Mouse (Mus musculus): Measurements from ENCODE around the gene Upp2. TPM values are rescaled to one million over a fixed set of nuclear protein-coding genes. Genes with fewer than 3 reads are reported as not detected.

Upp2 gene
- polyA plus RNA-seq, 1 experiment from 2014 or later = 5.2 TPM

DNA sequence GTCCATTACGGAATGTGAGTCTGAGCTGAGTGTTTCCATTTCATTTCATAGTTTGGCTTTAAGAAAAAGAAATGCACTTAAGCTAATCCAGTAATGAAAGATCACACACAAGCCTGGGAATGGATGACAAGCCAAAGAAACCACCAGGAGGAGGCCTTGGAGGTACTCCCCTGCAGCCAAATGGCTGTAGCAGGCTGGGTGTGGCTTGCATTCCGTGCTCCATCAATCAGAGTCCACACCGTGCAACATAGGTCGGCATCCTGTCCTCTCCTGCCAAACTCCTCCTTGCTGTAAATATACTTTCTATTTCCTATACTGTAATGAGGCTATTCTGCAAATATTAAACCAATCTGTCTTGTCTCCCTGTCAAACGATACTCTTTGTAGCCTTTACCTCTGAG, 143.1 kb downstream of the Upp2 start:
- H3K27ac ChIP-seq = no peak overlapping the region
- 81% methylated on average over 5 of the region's 5 CpGs for WGBS
- no peaks in the 10 kb centered on the region for H3K9me3 ChIP-seq
- H3K4me1 ChIP-seq (replicated peaks) = no peaks in the 10 kb centered on the region; the same call in 1 of the 2 replicates
- no peak overlapping the region for H3K4me3 ChIP-seq
- no peaks in the 10 kb centered on the region for H3K27me3 ChIP-seq (ENCODE audit: insufficient read depth, poor library complexity, severe bottlenecking)
- no peak for DNase-seq (ENCODE audit: low spot score)
- no peaks in the 10 kb centered on the region for H3K36me3 ChIP-seq

DNA sequence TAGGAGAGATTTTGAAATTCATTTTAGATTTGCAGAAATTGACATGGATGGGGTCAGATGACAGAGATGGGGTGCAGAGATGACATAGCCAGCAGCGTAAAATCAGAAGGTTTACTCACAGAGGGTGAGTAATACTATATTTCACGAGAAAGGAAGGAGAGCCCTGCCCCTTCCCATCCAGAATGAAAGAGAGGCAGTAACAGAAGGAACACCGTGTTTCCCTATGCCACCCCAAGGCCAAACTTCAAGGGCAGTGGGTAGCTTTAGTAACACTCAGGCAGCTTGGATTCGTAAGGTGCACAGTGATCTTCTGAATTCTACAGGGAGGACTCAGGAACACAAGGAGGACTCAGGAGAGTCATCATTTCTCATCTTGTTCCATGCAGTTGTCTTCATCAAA, 144.0 kb downstream of the Upp2 start:
- Histone ChIP-seq H3K27ac (no peak overlapping the region), H3K36me3 (no peaks in the 10 kb centered on the region), H3K4me1 (replicated peaks) (no peaks in the 10 kb centered on the region; the same call in 1 of the 2 replicates), H3K4me3 (no peak overlapping the region), H3K9me3 (no peaks in the 10 kb centered on the region), H3K27me3 (ENCODE audit: insufficient read depth, poor library complexity, severe bottlenecking) (no peaks in the 10 kb centered on the region)
- DNase-seq (ENCODE audit: low spot score) = no peak
- 88% methylated on average over 4 of the region's 4 CpGs for WGBS

DNA sequence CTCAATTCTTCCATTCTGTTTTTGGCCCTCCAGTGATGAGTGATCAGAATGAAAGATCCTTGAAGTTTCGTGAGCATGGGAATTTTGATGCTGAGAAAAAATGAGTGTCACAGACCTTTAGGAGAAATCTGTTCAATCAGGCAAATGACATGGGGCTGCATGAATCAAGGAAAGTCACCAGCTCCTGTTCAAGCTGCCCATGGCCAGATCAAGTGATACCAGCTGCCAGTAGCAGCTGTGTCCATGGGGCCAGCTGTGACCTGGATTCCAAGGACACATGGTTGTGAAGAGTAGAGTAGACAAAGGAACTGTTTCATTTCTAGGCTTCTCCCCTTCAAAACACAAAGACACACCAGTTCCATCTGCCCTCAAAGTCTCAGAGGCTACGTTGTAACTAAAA, 144.4 kb downstream of the Upp2 start:
- Histone ChIP-seq H3K4me3 (no peak overlapping the region), H3K36me3 (no peaks in the 10 kb centered on the region), H3K9me3 (no peaks in the 10 kb centered on the region), H3K4me1 (replicated peaks) (no peaks in the 10 kb centered on the region; the same call in 1 of the 2 replicates), H3K27me3 (ENCODE audit: insufficient read depth, poor library complexity, severe bottlenecking) (no peaks in the 10 kb centered on the region), H3K27ac (no peak overlapping the region)
- peak; percentile 18 for DNase-seq (ENCODE audit: low spot score)
- 80% methylated on average over 2 of the region's 2 CpGs for WGBS

DNA sequence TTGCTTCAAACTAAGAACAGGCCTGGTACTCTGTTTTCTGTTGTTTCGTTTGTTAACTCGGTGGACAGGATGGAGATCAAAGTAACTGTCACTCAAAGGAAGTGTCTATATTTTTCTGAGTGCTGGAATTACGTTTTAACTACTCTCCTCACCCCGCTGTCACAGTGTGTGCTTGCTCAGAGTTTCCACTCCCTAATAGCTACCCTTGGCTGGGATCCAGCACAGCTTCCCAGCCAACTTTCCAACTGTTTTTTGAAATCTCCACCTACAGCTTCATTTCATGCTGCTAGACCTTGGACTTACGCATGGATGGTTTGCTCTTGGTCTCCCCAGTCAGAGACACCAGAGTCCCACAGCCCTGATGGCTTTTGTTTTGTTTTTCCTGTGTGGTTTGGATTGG, 144.8 kb downstream of the Upp2 start:
- DNase-seq (ENCODE audit: low spot score) = no peak
- H3K4me1 ChIP-seq (replicated peaks) = no peaks in the 10 kb centered on the region; the same call in 1 of the 2 replicates
- WGBS = 75% methylated on average over 5 of the region's 5 CpGs
- H3K9me3 ChIP-seq = no peaks in the 10 kb centered on the region
- H3K36me3 ChIP-seq = no peaks in the 10 kb centered on the region
- H3K4me3 ChIP-seq = no peak overlapping the region
- H3K27me3 ChIP-seq (ENCODE audit: insufficient read depth, poor library complexity, severe bottlenecking) = no peaks in the 10 kb centered on the region
- H3K27ac ChIP-seq = no peak overlapping the region

DNA sequence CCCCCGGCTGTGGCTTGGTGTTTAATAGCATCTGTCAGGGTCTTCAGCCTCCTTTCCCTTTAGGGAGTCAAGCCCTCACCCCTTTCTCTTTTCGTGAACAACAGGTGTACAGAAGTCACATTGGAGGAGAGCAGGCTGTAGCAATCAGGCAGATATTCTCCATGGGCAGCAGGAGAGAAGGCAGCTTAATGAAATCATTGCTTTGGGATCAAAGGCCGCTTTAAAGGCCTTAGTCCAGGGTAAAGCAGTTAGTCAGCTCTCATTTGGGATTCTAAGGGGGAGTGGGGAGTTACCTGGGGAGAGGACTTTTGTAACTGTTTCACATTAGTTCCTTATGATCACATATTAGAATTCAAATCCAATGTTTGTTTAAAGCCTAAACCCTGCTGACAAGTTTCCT, 150.8 kb downstream of the Upp2 start:
- Histone ChIP-seq H3K27me3 (ENCODE audit: insufficient read depth, poor library complexity, severe bottlenecking) (no peaks in the 10 kb centered on the region), H3K9me3 (peaks cover 9% of the 10 kb centered on the region), H3K27ac (no peak overlapping the region), H3K36me3 (no peaks in the 10 kb centered on the region), H3K4me3 (no peak overlapping the region), H3K4me1 (replicated peaks) (no peaks in the 10 kb centered on the region)
- DNase-seq (ENCODE audit: low spot score) = no peak
- WGBS = 55% methylated on average over 3 of the region's 3 CpGs

DNA sequence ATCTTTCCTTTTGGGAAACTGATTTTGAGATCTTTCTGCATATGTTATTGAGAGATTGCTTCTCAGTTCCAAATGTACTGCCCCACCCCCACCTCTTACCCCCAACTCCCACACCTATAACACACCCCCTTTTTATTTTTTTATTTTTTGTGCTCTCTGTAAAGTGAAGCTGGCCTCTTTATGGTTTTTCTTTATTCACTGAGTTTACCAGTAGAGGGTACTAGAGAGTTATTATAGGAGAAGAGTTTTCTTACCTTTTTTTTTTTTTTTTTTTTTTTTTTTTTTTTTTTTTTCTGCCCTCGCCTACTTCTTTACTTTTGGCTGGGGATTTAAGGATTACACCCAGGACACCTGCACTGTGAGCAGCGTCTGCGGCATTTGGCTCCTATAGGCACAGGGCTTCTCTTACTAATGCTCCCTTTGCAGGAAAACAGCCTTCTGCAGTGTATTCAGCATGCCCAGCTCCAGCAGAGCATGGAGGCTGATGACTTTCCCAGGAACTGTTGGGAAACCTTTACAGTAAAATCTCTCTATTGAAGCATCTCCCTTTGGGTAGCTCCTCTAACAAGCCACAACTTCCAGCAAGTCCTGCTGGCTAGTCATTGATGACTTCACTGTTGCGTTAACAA, 170.2 kb downstream of the Upp2 start:
- no peaks in the 10 kb centered on the region for H3K9me3 ChIP-seq
- H3K36me3 ChIP-seq = no peaks in the 10 kb centered on the region
- H3K4me3 ChIP-seq = no peak overlapping the region
- no peaks in the 10 kb centered on the region for H3K4me1 ChIP-seq (replicated peaks)
- DNase-seq (ENCODE audit: low spot score) = no peak
- 46% methylated on average over 4 of the region's 4 CpGs for WGBS
- H3K27me3 ChIP-seq (ENCODE audit: insufficient read depth, poor library complexity, severe bottlenecking) = no peaks in the 10 kb centered on the region
- H3K27ac ChIP-seq = no peak overlapping the region

DNA sequence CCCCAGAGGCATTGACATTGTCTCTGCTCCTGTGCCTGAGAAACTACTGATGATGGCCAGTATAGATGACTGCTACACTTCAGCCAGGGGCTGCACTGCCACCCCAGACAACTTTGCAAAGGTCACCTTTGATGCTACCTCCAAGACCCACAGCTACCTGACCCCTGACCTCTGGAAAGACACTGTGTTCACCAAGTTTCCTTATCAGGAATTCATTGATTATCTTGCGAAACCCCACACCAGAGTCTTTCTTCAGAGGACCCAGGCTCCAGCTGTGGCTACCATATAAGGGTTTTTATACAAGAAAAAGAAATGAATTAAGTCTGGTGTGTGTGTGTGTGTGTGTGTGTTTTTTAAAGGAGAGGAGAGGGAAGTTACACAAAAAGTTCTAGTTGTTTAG, 174.1 kb downstream of the Upp2 start:
- Histone ChIP-seq H3K36me3 (no peaks in the 10 kb centered on the region), H3K27me3 (ENCODE audit: insufficient read depth, poor library complexity, severe bottlenecking) (no peaks in the 10 kb centered on the region), H3K27ac (no peak overlapping the region), H3K4me1 (replicated peaks) (no peaks in the 10 kb centered on the region), H3K4me3 (no peak overlapping the region), H3K9me3 (no peaks in the 10 kb centered on the region)
- DNase-seq (ENCODE audit: low spot score) = no peak
- 84% methylated on average over 1 of the region's 1 CpGs for WGBS

DNA sequence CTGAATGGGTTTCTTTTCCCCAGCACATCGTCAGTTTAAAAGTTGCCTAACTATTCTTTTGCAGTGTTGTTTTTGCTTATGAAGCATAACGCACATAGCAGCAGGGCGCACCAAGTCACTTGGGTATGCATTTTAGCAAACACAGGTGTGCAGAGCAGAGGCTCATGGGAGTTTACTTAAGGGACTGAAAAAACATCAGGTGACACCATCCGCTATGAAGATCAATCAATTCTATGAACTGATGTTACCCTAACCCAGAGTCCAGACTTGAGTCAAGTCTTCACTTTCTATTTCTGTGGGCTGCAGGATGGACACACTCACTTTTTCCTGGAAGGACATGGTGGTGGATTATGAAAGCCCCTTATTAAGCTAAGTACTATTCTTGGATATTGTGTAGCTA, 174.9 kb downstream of the Upp2 start:
- Histone ChIP-seq H3K4me3 (no peak overlapping the region), H3K9me3 (no peaks in the 10 kb centered on the region), H3K27me3 (ENCODE audit: insufficient read depth, poor library complexity, severe bottlenecking) (no peaks in the 10 kb centered on the region), H3K4me1 (replicated peaks) (no peaks in the 10 kb centered on the region), H3K27ac (no peak overlapping the region), H3K36me3 (no peaks in the 10 kb centered on the region)
- no peak for DNase-seq (ENCODE audit: low spot score)
- 94% methylated on average over 4 of the region's 4 CpGs for WGBS

DNA sequence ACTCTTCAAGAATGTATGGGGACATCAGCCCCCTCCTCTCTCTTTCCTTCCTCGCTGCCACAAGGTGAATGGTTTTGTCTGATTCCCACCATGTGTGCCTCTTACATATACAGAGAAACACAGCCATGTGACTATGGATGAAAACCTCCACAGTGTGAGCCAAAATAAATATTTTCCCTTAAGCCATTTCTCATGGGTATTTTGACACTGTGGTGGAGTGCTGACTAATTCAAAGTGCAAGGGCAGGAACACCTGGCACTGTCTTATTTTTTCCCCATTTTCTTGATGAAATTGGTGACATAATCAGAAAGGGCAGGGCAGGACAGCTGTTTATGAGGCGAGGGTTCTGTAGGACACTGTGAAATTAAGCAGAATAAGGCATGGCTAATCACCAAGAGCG, 176.3 kb downstream of the Upp2 start:
- no peak overlapping the region for H3K27ac ChIP-seq
- no peaks in the 10 kb centered on the region for H3K9me3 ChIP-seq
- H3K4me3 ChIP-seq = no peak overlapping the region
- WGBS = 82% methylated on average over 3 of the region's 3 CpGs
- H3K27me3 ChIP-seq (ENCODE audit: insufficient read depth, poor library complexity, severe bottlenecking) = no peaks in the 10 kb centered on the region
- no peaks in the 10 kb centered on the region for H3K36me3 ChIP-seq
- no peak for DNase-seq (ENCODE audit: low spot score)
- no peaks in the 10 kb centered on the region for H3K4me1 ChIP-seq (replicated peaks)

DNA sequence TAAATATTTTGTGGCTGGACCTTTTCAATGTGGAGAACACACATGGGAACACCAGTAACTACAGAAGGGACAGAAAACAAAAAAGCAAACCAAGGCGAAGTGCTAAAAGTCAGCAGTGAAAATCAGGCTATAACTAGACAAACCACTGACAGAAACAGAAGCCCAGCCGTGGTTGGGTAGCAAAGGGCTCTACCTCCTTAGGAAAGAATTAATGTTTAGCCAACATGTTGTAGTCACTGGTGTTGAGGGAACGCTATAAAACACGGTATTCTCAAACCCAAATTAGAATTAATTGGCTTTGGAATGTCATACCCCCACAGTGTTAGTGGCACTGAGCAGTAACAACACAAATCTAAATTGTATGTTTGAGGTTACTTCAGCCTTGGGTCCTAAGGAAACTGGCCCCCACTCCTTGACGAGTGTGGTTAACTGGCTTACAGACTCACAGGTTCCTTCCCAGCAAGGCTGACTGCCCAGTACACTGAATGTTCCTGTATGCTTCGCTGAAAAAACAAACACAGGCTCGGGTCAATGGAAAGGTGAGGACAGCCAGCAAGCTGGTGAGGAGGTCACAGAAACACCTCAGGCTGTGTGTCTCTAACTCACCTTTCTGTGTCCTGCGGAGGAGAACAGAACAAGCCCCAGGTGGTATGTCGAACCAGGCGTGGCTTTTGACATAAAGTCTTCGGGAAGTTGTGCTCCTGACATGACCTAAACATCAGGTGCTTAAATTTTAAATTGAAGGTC, 180.6 kb downstream of the Upp2 start:
- H3K27me3 ChIP-seq (ENCODE audit: insufficient read depth, poor library complexity, severe bottlenecking) = no peaks in the 10 kb centered on the region
- peak; percentile 5 for DNase-seq (ENCODE audit: low spot score)
- 69% methylated on average over 11 of the region's 11 CpGs for WGBS

DNA sequence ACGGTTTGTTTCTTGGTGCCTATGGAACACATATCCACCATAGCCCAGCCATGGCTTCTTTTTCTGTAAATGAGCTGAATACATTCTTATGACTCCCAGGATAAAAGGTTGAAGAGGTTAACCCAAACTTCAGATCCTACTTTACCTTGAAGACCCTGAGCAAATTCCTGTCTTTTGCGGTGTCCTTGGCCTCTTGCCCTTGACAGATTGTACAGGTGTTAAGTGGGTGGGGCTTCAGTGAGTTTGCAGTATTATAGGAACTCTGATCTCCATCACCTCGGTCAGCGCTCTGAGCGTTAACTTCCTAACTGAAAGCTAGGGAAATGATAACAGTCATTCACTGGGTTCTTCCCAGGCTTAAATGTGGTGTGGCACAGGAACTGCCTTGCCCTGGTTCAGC, 181.2 kb downstream of the Upp2 start:
- Histone ChIP-seq H3K4me1 (replicated peaks) (no peaks in the 10 kb centered on the region), H3K4me3 (no peak overlapping the region), H3K27me3 (ENCODE audit: insufficient read depth, poor library complexity, severe bottlenecking) (no peaks in the 10 kb centered on the region), H3K27ac (no peak overlapping the region), H3K9me3 (peaks cover 2% of the 10 kb centered on the region; the same call in 1 of the 2 replicates), H3K36me3 (no peaks in the 10 kb centered on the region)
- no peak for DNase-seq (ENCODE audit: low spot score)
- 79% methylated on average over 5 of the region's 5 CpGs for WGBS

More for the DNA sequence above, 180.6 kb downstream of the Upp2 start:
- peaks cover 2% of the 10 kb centered on the region; the same call in 1 of the 2 replicates for H3K9me3 ChIP-seq
- H3K4me3 ChIP-seq = no peak overlapping the region
- no peaks in the 10 kb centered on the region for H3K36me3 ChIP-seq
- no peaks in the 10 kb centered on the region for H3K4me1 ChIP-seq (replicated peaks)
- no peak overlapping the region for H3K27ac ChIP-seq

DNA sequence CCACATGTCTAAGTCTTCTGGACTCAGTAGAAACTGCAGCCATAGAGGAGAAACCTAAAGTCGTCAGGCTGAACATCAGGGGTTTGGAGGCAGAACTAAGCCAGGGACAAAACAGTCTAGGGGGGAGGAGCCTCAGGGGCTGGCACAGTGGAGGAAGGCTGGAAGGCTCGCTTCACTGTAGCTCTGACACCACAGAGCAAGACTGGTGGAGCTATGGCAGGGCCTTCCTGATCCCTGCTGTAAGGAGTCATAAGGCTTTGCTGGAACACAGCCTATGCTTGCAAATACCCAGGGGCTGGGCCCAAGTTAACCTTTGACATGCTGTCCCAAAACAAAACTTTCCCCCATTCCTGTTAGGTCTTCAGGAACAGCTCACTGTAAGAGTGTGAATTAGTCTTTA, 185.8 kb downstream of the Upp2 start:
- 30% methylated on average over 2 of the region's 2 CpGs for WGBS
- peaks cover 2% of the 10 kb centered on the region; the same call in 1 of the 2 replicates for H3K9me3 ChIP-seq
- no peaks in the 10 kb centered on the region for H3K36me3 ChIP-seq
- DNase-seq (ENCODE audit: low spot score) = no peak
- H3K4me3 ChIP-seq = no peak overlapping the region
- H3K4me1 ChIP-seq (replicated peaks) = no peaks in the 10 kb centered on the region
- H3K27ac ChIP-seq = no peak overlapping the region
- H3K27me3 ChIP-seq (ENCODE audit: insufficient read depth, poor library complexity, severe bottlenecking) = no peaks in the 10 kb centered on the region

DNA sequence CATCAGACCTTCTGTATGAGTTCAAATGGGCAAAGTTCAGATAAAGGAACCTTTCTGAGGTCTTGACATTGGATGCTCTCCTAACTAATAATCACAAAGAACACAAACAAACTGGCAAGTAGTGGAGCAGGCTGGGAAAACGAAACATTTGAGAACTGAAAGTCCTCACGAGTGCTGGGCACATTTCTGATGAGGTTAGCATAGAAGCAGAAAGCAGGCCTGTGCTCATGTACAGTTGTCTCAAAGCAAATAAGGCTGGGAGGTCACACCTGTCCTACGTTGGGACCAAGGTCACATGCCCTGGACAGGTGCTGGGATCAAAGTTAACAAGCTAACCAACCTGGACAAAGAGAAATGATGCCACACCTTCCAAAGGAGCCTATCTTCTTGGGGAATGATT, 187.6 kb downstream of the Upp2 start:
- WGBS = 86% methylated on average over 3 of the region's 3 CpGs
- Histone ChIP-seq H3K9me3 (peaks cover 2% of the 10 kb centered on the region; the same call in 1 of the 2 replicates), H3K4me1 (replicated peaks) (no peaks in the 10 kb centered on the region), H3K27me3 (ENCODE audit: insufficient read depth, poor library complexity, severe bottlenecking) (no peaks in the 10 kb centered on the region), H3K27ac (no peak overlapping the region), H3K36me3 (no peaks in the 10 kb centered on the region), H3K4me3 (no peak overlapping the region)
- no peak for DNase-seq (ENCODE audit: low spot score)
